Mouse (Mus musculus): ENCODE results near the gene Rasgrp2.

DNA sequence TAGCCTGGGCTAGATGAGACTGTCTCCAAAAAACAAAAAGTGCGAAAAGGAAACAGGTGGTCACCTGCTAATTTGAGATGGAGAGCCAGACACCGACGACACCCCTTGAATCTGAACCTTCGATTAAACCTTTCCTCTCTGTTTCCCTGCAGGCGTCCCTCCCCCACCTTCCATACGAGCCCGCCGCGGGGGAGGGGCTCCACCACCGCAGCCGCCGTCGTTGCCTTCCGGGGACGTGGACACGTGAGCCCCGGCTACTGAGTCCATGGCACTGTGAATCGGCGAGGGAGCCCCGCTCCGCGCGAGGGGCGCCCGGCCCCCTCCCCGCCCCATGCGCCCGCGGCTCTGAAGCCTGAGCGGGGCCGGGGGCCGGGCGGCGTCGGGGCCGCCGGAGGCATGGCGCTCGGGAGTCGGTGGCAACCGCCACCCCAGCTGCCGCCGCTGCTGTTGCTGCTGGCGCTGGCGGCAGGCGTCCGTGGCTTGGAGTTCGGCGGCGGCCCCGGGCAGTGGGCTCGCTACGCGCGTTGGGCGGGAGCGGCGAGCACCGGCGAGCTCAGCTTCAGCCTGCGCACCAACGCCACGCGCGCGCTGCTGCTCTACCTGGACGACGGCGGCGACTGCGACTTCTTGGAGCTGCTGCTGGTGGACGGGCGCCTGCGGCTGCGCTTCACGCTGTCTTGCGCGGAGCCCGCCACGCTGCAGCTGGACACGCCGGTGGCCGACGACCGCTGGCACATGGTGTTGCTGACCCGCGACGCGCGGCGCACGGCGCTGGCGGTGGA is 28.7 kb downstream of the Rasgrp2 start:
- TF ChIP-seq ZC3H11A (IDR thresholded peaks at IDR 0.05; ENCODE audit: low read depth, low read length) = no peak
- no peak for TF ChIP-seq MAX (IDR thresholded peaks at IDR 0.05; ENCODE audit: low read length)
- TF ChIP-seq BHLHE40 (IDR thresholded peaks at IDR 0.05; ENCODE audit: borderline replicate concordance, low read depth, low read length) = no peak
- no peak for TF ChIP-seq CTCF (IDR thresholded peaks at IDR 0.05 in 2 of 3, conservative IDR thresholded peaks at IDR 0.05 in 1 of 3; ENCODE audit: control insufficient read depth in 1 of 3, insufficient read depth in 1 of 3, low read depth in 2 of 3, low read length in 3 of 3, poor library complexity in 1 of 3, severe bottlenecking in 1 of 3)
- no peak for TF ChIP-seq USF2 (IDR thresholded peaks at IDR 0.05; ENCODE audit: borderline replicate concordance in 1 of 2, insufficient read depth in 1 of 2, low read depth in 1 of 2, low read length in 2 of 2)
- no peak for TF ChIP-seq CHD2 (IDR thresholded peaks at IDR 0.05; ENCODE audit: low read length)
- no peak for TF ChIP-seq POLR2A (IDR thresholded peaks at IDR 0.05; ENCODE audit: control insufficient read depth in 1 of 2, insufficient read depth in 1 of 2, low read depth in 1 of 2, low read length in 2 of 2, poor library complexity in 1 of 2)
- TF ChIP-seq ETS1 (IDR thresholded peaks at IDR 0.05; ENCODE audit: low read depth, low read length) = no peak
- no peak for TF ChIP-seq SIN3A (IDR thresholded peaks at IDR 0.05; ENCODE audit: low read length)
